Mouse (Mus musculus) liver, postnatal 0 days (tissue): ENCODE measurements around the gene Klhdc7a. TPM values are rescaled to one million over a fixed set of nuclear protein-coding genes. Genes with fewer than 3 reads are reported as not detected.
A peak's percentile ranks its signal among the peaks of the same experiment; 100 is the strongest.

Source experiments
- ATAC-seq: fragments of 200-750 bp; cut with Nextera tagmentation; 2 replicates; pipeline ENCODE4 v1.8.0; 2017; ENCODE audit warnings: mild to moderate bottlenecking, moderate library complexity
- DNase-seq: peaks from one replicate; pipeline ENCODE4 v3.0.0-alpha.2; 2016
- H3K27ac ChIP-seq: fragments of 300-500 bp; sonication (generic); 2 replicates; pipeline ENCODE4 v1.5.1; 2014; ENCODE audit warnings: antibody characterized with exemption, moderate library complexity, mild to moderate bottlenecking, low read depth
- H3K27me3 ChIP-seq: fragments of 300-500 bp; sonication (generic); 2 replicates; pipeline ENCODE4 v1.6.1; 2014; ENCODE audit warnings: low read length, control low read depth, mixed read lengths; ENCODE audit not compliant: insufficient read depth
- H3K36me3 ChIP-seq: fragments of 300-500 bp; sonication (generic); replicated peaks from 2 replicates; pipeline ENCODE4 v1.6.1; 2014; ENCODE audit warnings: mild to moderate bottlenecking, control low read depth, low read length, moderate library complexity, mixed read lengths; ENCODE audit not compliant: insufficient read depth
- H3K4me1 ChIP-seq: fragments of 300-500 bp; sonication (generic); 2 replicates; pipeline ENCODE4 v1.6.1; 2014; ENCODE audit warnings: antibody characterized with exemption, mild to moderate bottlenecking, control low read depth; ENCODE audit not compliant: insufficient read depth
- H3K4me2 ChIP-seq: fragments of 300-500 bp; sonication (generic); 2 replicates; pipeline ENCODE4 v1.6.1; 2014; ENCODE audit warnings: low read depth, mild to moderate bottlenecking, low read length, moderate library complexity, mixed read lengths
- H3K4me3 ChIP-seq: fragments of 300-500 bp; sonication (generic); 2 replicates; pipeline ENCODE4 v1.5.1; 2014; ENCODE audit warnings: low read depth, low read length
- H3K9ac ChIP-seq: fragments of 300-500 bp; sonication (generic); replicated peaks from 2 replicates; pipeline ENCODE4 v1.6.1; 2014; ENCODE audit warnings: mild to moderate bottlenecking, moderate library complexity
- H3K9me3 ChIP-seq: fragments of 300-500 bp; sonication (generic); 2 replicates; pipeline ENCODE4 v1.6.1; 2016; ENCODE audit warnings: mild to moderate bottlenecking, control low read depth, low read length, mixed read lengths
- CTCF ChIP-seq: sonication (generic); IDR thresholded peaks from 2 replicates; pipeline ENCODE4 v1.5.1; 2016; ENCODE audit warnings: antibody characterized with exemption, low read depth
- EP300 ChIP-seq: IDR thresholded peaks from 2 replicates; pipeline ENCODE4 v1.6.1; 2016; ENCODE audit warnings: antibody characterized with exemption, low read depth, mild to moderate bottlenecking
- WGBS: fragments of 180-500 bp; shearing (Covaris S2); extraction: QIAGEN DNeasy Blood & Tissue Kit; methylation state at CpG from one replicate; pipeline ENCODE4 v1.1.7; 2014; ENCODE audit not compliant: insufficient replicate concordance; 5-methylcytosine and 5-hydroxymethylcytosine counted together
- polyA plus RNA-seq: library from polyadenylated mRNA; unstranded; fragments of >200 nt; fragmentation: Nextera tagmentation; extraction: Ambion mirVana; gene quantifications from 2 replicates; pipeline ENCODE4 v1.2.1, GENCODE M21; 2015

The Klhdc7a gene
- polyA plus RNA-seq, 1 experiment from 2014 or later: 0.65 TPM

DNA sequence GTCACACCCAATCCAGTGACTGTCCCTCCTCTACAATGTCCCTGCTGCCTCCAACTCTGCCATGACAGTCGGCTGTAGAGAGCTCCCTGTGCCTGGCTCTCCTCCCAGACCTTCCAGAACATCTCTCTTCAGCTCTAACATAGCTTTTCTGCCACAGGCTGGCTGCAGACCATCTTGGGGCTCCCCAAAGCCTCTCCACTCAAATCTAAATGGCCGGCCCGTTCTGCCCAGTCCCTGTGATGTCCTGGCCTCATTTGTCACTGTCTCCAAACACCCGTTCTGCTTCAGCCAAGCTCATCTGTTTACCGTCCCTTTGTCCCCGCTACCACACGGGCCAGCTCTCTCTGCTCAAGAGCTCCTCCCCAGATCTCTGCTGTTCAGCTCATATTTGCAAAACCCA is 6.7 kb upstream of the Klhdc7a start:
- Histone ChIP-seq H3K9me3 (no peaks in the 10 kb centered on the region), H3K27ac (no peak overlapping the region), H3K4me1 (peaks cover 14% of the 10 kb centered on the region; the same call in 1 of the 2 replicates), H3K4me3 (no peak overlapping the region), H3K27me3 (no peaks in the 10 kb centered on the region), H3K4me2 (no peak overlapping the region), H3K36me3 (no peaks in the 10 kb centered on the region), H3K9ac (no peak overlapping the region)
- 24% methylated on average over 7 of the region's 7 CpGs for WGBS
- ATAC-seq (no peak), DNase-seq (no peak)
- no peak for TF ChIP-seq CTCF
- no peak for TF ChIP-seq EP300

DNA sequence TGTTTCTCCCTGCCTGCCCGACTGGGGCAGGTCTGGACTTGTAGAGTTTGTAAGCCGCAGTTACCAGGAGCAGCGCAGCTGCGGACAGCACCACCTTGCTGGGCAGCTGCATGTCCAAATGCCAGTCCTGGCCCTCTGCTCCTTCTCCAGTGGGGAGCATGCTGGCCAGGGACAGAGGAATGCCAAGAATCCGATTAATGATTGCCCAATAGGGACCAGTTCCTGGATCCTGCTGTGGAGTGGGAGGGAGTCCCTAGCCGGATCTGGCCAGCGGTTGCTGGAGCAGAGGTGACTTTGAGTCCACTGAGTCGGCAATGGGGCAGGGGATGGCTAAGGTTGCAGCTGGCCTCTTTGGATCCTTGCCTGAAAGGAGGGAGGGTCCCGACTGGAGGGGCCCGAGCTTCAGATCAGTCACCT is 343 bp downstream of the Klhdc7a start:
- H3K36me3 ChIP-seq: no peaks in the 10 kb centered on the region
- H3K4me1 ChIP-seq: peaks cover 3% of the 10 kb centered on the region; the same call in 1 of the 2 replicates
- no peak overlapping the region for H3K9ac ChIP-seq
- peak overlapping the region; percentile 87 for H3K27ac ChIP-seq
- H3K9me3 ChIP-seq: no peaks in the 10 kb centered on the region
- DNase-seq: peak; percentile 58
- peak; percentile 94 for ATAC-seq
- H3K4me2 ChIP-seq: peak overlapping the region; percentile 62
- TF ChIP-seq EP300 (no peak; the same call in 1 of the 2 replicates), CTCF (no peak)
- peak overlapping the region; percentile 15 for H3K4me3 ChIP-seq
- WGBS: 24% methylated on average over 10 of the region's 10 CpGs
- H3K27me3 ChIP-seq: no peaks in the 10 kb centered on the region

DNA sequence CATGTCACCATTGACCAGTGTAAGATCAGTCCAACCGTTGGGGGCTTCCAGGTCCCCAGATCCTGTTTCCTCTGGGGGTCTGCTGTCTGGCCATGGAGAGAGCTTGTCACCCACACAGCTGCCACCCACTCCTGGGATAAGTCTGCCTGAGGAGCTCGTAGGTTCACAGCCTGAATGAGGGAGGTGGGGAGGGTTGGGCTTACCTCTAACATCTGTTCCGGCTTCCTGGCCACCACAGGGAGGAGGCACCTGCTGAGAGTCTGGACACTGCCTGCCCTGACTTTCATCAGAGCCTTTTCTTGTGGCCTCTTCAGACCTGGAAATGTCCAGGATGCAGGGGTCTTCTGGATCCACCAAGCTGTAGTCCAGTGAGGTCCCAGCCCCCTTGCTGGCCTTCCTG is 845 bp downstream of the Klhdc7a start:
- WGBS: 31% methylated on average over 3 of the region's 3 CpGs
- H3K27ac ChIP-seq: 0 out of 2 replicates have a peak overlapping the region, but pooled peaks have one; percentile 87
- H3K9me3 ChIP-seq: no peaks in the 10 kb centered on the region
- peak overlapping the region; percentile 15 for H3K4me3 ChIP-seq
- TF ChIP-seq EP300 (no peak), CTCF (no peak)
- ATAC-seq (no peak), DNase-seq (no peak)
- peaks cover 3% of the 10 kb centered on the region; the same call in 1 of the 2 replicates for H3K4me1 ChIP-seq
- no peaks in the 10 kb centered on the region for H3K36me3 ChIP-seq
- H3K4me2 ChIP-seq: peak overlapping the region; percentile 62
- H3K27me3 ChIP-seq: no peaks in the 10 kb centered on the region
- no peak overlapping the region for H3K9ac ChIP-seq

DNA sequence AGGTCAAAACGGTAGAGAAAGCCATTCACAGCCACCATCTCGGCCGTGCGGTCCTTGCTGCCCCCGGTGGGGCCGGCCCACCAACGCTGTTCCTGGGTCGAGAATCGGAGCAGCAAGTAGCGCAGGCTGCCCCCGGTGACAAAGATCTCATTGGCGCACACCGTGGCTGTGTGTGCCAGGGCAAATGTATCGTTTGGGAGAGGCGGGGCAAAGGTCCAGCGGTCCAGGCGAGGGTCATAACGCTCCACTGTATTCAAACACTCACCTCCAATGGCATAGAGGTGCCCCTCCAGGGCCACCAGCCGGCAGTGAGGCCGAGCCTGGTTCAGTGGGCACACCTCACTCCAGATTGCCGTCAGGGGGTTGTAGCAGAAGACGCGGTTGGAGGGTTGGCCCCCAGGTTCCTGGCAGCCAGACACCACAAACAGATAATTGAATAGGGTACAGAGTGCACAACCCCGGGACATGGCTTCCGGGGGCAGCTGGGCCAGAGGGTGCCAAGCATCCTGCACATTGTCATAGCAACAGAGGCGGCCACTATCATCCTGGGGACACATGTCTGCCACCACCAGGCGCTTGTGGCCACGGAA is 2.1 kb downstream of the Klhdc7a start:
- Histone ChIP-seq H3K9ac (no peak overlapping the region), H3K36me3 (no peaks in the 10 kb centered on the region), H3K4me2 (no peak overlapping the region), H3K4me3 (no peak overlapping the region), H3K4me1 (peaks cover 4% of the 10 kb centered on the region), H3K27me3 (no peaks in the 10 kb centered on the region), H3K27ac (no peak overlapping the region), H3K9me3 (no peaks in the 10 kb centered on the region)
- DNase-seq: no peak
- WGBS: 86% methylated on average over 28 of the region's 28 CpGs
- TF ChIP-seq EP300 (no peak), CTCF (no peak)
- no peak for ATAC-seq

DNA sequence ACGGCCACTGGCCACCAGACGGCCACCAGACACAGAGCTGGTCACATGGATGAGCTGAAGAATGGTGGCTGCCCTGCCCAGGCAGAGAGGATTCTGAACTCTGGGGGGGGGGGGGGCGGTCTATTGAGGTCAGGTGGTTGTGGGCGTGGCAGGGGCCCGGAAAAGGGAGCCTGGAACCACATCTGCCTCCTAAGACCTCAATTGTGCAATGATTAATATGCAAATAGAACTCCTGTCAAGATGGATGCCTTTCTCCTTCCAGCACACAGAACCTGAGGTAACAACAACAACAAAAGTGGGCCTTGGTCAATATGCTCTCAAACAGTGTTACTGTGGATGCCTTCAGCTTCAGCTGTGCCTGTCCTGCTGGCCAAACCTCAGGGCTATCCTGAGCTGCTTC is 3.4 kb downstream of the Klhdc7a start:
- TF ChIP-seq EP300: no peak
- no peak for TF ChIP-seq CTCF
- Histone ChIP-seq H3K9me3 (no peaks in the 10 kb centered on the region), H3K27me3 (no peaks in the 10 kb centered on the region), H3K36me3 (no peaks in the 10 kb centered on the region), H3K4me3 (no peak overlapping the region), H3K4me2 (no peak overlapping the region), H3K9ac (no peak overlapping the region), H3K4me1 (peaks cover 8% of the 10 kb centered on the region), H3K27ac (no peak overlapping the region)
- DNase-seq: no peak
- no peak for ATAC-seq
- WGBS: 63% methylated on average over 4 of the region's 5 CpGs

DNA sequence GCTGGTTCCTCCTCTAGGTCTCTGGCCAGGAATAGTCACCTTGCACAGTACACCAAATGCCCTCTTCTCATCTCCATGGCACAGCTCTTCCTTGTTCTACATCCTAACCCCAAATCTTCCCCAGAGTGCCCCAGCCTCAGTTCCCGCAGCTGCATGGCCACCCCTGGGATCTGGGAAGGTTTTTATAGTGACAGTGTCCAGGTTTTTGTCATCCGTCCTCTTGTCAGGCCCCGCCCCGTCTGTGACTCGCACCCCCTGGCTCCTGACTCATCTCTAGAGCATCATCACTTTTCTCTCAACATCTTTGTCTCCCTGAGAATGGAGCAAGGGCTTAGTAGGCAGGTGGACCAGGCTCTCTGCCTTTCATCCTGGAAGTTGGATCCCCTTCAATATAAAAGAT is 3.9 kb downstream of the Klhdc7a start:
- H3K9me3 ChIP-seq: no peaks in the 10 kb centered on the region
- H3K4me1 ChIP-seq: peaks cover 8% of the 10 kb centered on the region
- TF ChIP-seq CTCF: no peak
- TF ChIP-seq EP300: no peak
- no peak overlapping the region for H3K9ac ChIP-seq
- H3K4me2 ChIP-seq: no peak overlapping the region
- DNase-seq: no peak
- no peak overlapping the region for H3K27ac ChIP-seq
- no peak for ATAC-seq
- H3K4me3 ChIP-seq: no peak overlapping the region
- WGBS: 86% methylated on average over 5 of the region's 5 CpGs
- no peaks in the 10 kb centered on the region for H3K36me3 ChIP-seq
- H3K27me3 ChIP-seq: no peaks in the 10 kb centered on the region
